Mouse (Mus musculus) CH12F3 (cell line): ENCODE data around the gene Klkb1.

Source experiments
- in situ Hi-C: fragments of 300-500 bp; cut with MboI; formaldehyde crosslinking; loops from 2 replicates; pipeline ENCODE4 v1.14.3; 2020; ENCODE audit warnings: low sequenced_read_pairs

The Klkb1 gene

GRCm38 (mm10) chr8:45269056-45269455 is 25.6 kb downstream of the Klkb1 start:
- in situ Hi-C loops, result no loop called here

- in situ Hi-C loops, result no loop called here
These were observed 26.2 kb downstream of the Klkb1 start for GRCm38 (mm10) chr8:45268485-45268884.

GRCm38 (mm10) chr8:45267611-45268391 is 26.9 kb downstream of the Klkb1 start:
- in situ Hi-C loops, result no loop called here

- in situ Hi-C loops, result no loop called here
These were observed 27.7 kb downstream of the Klkb1 start for GRCm38 (mm10) chr8:45266993-45267392.

GRCm38 (mm10) chr8:45264918-45265317 is 29.7 kb downstream of the Klkb1 start:
- in situ Hi-C loops, result no loop called here

GRCm38 (mm10) chr8:45262851-45263250 is 31.8 kb downstream of the Klkb1 start:
- in situ Hi-C loops, result no loop called here

- in situ Hi-C loops, result no loop called here
These were observed 32.7 kb downstream of the Klkb1 start, which contains the start of gene F11 for GRCm38 (mm10) chr8:45261920-45262319. F11 (minus strand) TSS chr8:45262031.

GRCm38 (mm10) chr8:45258421-45258820 is 36.2 kb downstream of the Klkb1 start:
- in situ Hi-C loops, result no loop called here

GRCm38 (mm10) chr8:45255040-45255439 is 39.6 kb downstream of the Klkb1 start:
- in situ Hi-C loops, result no loop called here

- in situ Hi-C loops, result no loop called here
These were observed 40.3 kb downstream of the Klkb1 start for GRCm38 (mm10) chr8:45254194-45254842.

- in situ Hi-C loops, result no loop called here
These were observed 41.1 kb downstream of the Klkb1 start for GRCm38 (mm10) chr8:45253586-45253985.

GRCm38 (mm10) chr8:45253111-45253510 is 41.5 kb downstream of the Klkb1 start:
- in situ Hi-C loops, result no loop called here

GRCm38 (mm10) chr8:45246307-45246706 is 48.4 kb downstream of the Klkb1 start:
- in situ Hi-C loops, result no loop called here

GRCm38 (mm10) chr8:45239363-45239762 is 55.3 kb downstream of the Klkb1 start:
- in situ Hi-C loops, result no loop called here

GRCm38 (mm10) chr8:45238282-45238681 is 56.4 kb downstream of the Klkb1 start:
- in situ Hi-C loops, result no loop called here

- in situ Hi-C loops, result no loop called here
These were observed 58.3 kb downstream of the Klkb1 start for GRCm38 (mm10) chr8:45236164-45236912.

- in situ Hi-C loops, result no loop called here
These were observed 59.4 kb downstream of the Klkb1 start for GRCm38 (mm10) chr8:45235228-45235627.

GRCm38 (mm10) chr8:45233256-45233655 is 61.4 kb downstream of the Klkb1 start:
- in situ Hi-C loops, result no loop called here
